Comparison of ENCODE assay signal across 8 mouse cellular contexts in genomic region chr6:99065569-99066353, GRCm38 (mm10).
A peak's percentile ranks its signal among the peaks of the same experiment; 100 is the strongest.
DNase-seq lines count a peak whose midpoint lies in the region; ATAC-seq lines count a peak whose summit lies in the region.

No protein-coding gene starts in this region.

- no peak for ATAC-seq in embryonic facial prominence, embryonic 11.5 days (replicated peaks; ENCODE audit: insufficient number of reproducible peaks, low FRiP score, low TSS enrichment, low read depth)
- peak; percentile 86 for ATAC-seq in heart, embryonic 16.5 days (replicated peaks; ENCODE audit: extremely low read depth, insufficient read depth, low FRiP score)
- peak; percentile 56 for ATAC-seq in lung, embryonic 15.5 days (ENCODE audit: borderline replicate concordance, extremely low read depth, low FRiP score, low TSS enrichment)

- DNase-seq in left cerebral cortex, postnatal 4 days = peak; percentile 7
- no peak for DNase-seq in left cerebral cortex, adult 9 months (ENCODE audit: low spot score in 2 of 2)
- peak; percentile 38 for DNase-seq in embryonic facial prominence, embryonic 11.5 days (ENCODE audit: low spot score)
- no peak for DNase-seq in urinary bladder, postnatal 14 days (ENCODE audit: low spot score)
- no peak for DNase-seq in B cell, adult 2 months
- no peak for DNase-seq in ovary, postnatal 10 days (ENCODE audit: low spot score)

- H3K9me3 ChIP-seq in embryonic facial prominence, embryonic 11.5 days (replicated peaks; ENCODE audit: control insufficient read depth, low read length) = no peaks in the 10 kb centered on the region
- no peaks in the 10 kb centered on the region for H3K9me3 ChIP-seq in heart, embryonic 16.5 days (replicated peaks; ENCODE audit: control insufficient read depth, low read length)
- H3K9me3 ChIP-seq in lung, embryonic 15.5 days = no peaks in the 10 kb centered on the region

- no peaks in the 10 kb centered on the region for H3K27me3 ChIP-seq in embryonic facial prominence, embryonic 11.5 days (ENCODE audit: control insufficient read depth, insufficient read depth, low read length)
- no peaks in the 10 kb centered on the region for H3K27me3 ChIP-seq in heart, embryonic 16.5 days (ENCODE audit: control insufficient read depth, insufficient read depth, low read length)
- H3K27me3 ChIP-seq in lung, embryonic 15.5 days = no peaks in the 10 kb centered on the region

- no peak overlapping the region for H3K9ac ChIP-seq in embryonic facial prominence, embryonic 11.5 days (replicated peaks; ENCODE audit: low read length)
- 0 out of 2 replicates have a peak overlapping the region, but pooled peaks have one; percentile 22 for H3K9ac ChIP-seq in heart, embryonic 16.5 days (ENCODE audit: low read length)
- H3K9ac ChIP-seq in lung, embryonic 15.5 days = no peak overlapping the region

- H3K27ac ChIP-seq in embryonic facial prominence, embryonic 11.5 days (replicated peaks; ENCODE audit: low read depth, low read length) = no peak overlapping the region
- peak overlapping the region; percentile 76 for H3K27ac ChIP-seq in heart, embryonic 16.5 days (ENCODE audit: low read length)
- peak overlapping the region; percentile 30 for H3K27ac ChIP-seq in lung, embryonic 15.5 days

- H3K4me3 ChIP-seq in embryonic facial prominence, embryonic 11.5 days (ENCODE audit: low read depth, low read length) = no peak overlapping the region
- no peak overlapping the region for H3K4me3 ChIP-seq in heart, embryonic 16.5 days (ENCODE audit: low read length)
- H3K4me3 ChIP-seq in lung, embryonic 15.5 days = no peak overlapping the region

- H3K4me2 ChIP-seq in embryonic facial prominence, embryonic 11.5 days (ENCODE audit: low read depth, low read length) = no peak overlapping the region
- H3K4me2 ChIP-seq in heart, embryonic 16.5 days (ENCODE audit: low read depth, low read length) = peak overlapping the region; percentile 10; the same call in 1 of the 2 replicates
- no peak overlapping the region for H3K4me2 ChIP-seq in lung, embryonic 15.5 days

- intact Hi-C loops in left cerebral cortex, postnatal 4 days (cut with DNase I) = no loop called here

- 21% methylated on average over 9 of the region's 9 CpGs for WGBS in embryonic facial prominence, embryonic 11.5 days
- 38% methylated on average over 9 of the region's 9 CpGs for WGBS in heart, embryonic 16.5 days
- WGBS in lung, embryonic 15.5 days = 33% methylated on average over 9 of the region's 9 CpGs

- no peaks in the 10 kb centered on the region for H3K36me3 ChIP-seq in embryonic facial prominence, embryonic 11.5 days (replicated peaks; ENCODE audit: control insufficient read depth, insufficient read depth, low read depth, low read length)
- H3K36me3 ChIP-seq in heart, embryonic 16.5 days (ENCODE audit: control insufficient read depth, insufficient read depth) = peaks cover 8% of the 10 kb centered on the region; the same call in 1 of the 2 replicates
- peaks cover 4% of the 10 kb centered on the region; the same call in 1 of the 2 replicates for H3K36me3 ChIP-seq in lung, embryonic 15.5 days

- H3K4me1 ChIP-seq in embryonic facial prominence, embryonic 11.5 days (ENCODE audit: control insufficient read depth, insufficient read depth, low read length) = no peaks in the 10 kb centered on the region
- peaks cover 23% of the 10 kb centered on the region for H3K4me1 ChIP-seq in heart, embryonic 16.5 days (ENCODE audit: control insufficient read depth, insufficient read depth, low read length)
- H3K4me1 ChIP-seq in lung, embryonic 15.5 days = peaks cover 32% of the 10 kb centered on the region

Comparison
In these comparisons a context has a peak if more than half of its experiments do, and no peak if none do; other contexts are left out.
1. DNase-seq: peak in left cerebral cortex, postnatal 4 days (single experiment) and embryonic facial prominence, embryonic 11.5 days (single experiment); none in left cerebral cortex, adult 9 months (0 of 2), urinary bladder, postnatal 14 days (single experiment), B cell, adult 2 months (0 of 2) and ovary, postnatal 10 days (single experiment).